Mouse (Mus musculus) neural tube, embryonic 11.5 days (tissue): Measurements from ENCODE around the gene Slc39a11. TPM values are rescaled to one million over a fixed set of nuclear protein-coding genes. Genes with fewer than 3 reads are reported as not detected.
A peak's percentile ranks its signal among the peaks of the same experiment; 100 is the strongest.

Source experiments
- ATAC-seq: fragments of 200-750 bp; cut with Nextera tagmentation; 2 replicates; pipeline ENCODE4 v1.8.0; 2017; ENCODE audit warnings: moderate number of reproducible peaks, mild to moderate bottlenecking, moderate TSS enrichment, moderate library complexity; ENCODE audit not compliant: insufficient read depth, low FRiP score, low TSS enrichment
- DNase-seq: peaks from one replicate; pipeline ENCODE4 v3.0.0-alpha.2; 2015; ENCODE audit warnings: low spot score
- H3K27ac ChIP-seq: fragments of 300-500 bp; sonication (generic); 2 replicates; pipeline ENCODE4 v1.5.1; 2014; ENCODE audit warnings: low read depth, mild to moderate bottlenecking, low read length
- H3K27me3 ChIP-seq: fragments of 300-500 bp; sonication (generic); 2 replicates; pipeline ENCODE4 v1.6.1; 2014; ENCODE audit warnings: mild to moderate bottlenecking, low read length, mixed read lengths; ENCODE audit not compliant: control insufficient read depth, insufficient read depth
- H3K36me3 ChIP-seq: fragments of 300-500 bp; sonication (generic); 2 replicates; pipeline ENCODE4 v1.6.1; 2014; ENCODE audit warnings: mild to moderate bottlenecking, low read length, moderate library complexity, mixed read lengths; ENCODE audit not compliant: control insufficient read depth, insufficient read depth
- H3K4me1 ChIP-seq: fragments of 300-500 bp; sonication (generic); 2 replicates; pipeline ENCODE4 v1.6.1; 2014; ENCODE audit warnings: low read length, mixed read lengths; ENCODE audit not compliant: control insufficient read depth, insufficient read depth
- H3K4me2 ChIP-seq: fragments of 300-500 bp; sonication (generic); 2 replicates; pipeline ENCODE4 v1.6.1; 2014; ENCODE audit warnings: low read depth, mild to moderate bottlenecking, moderate library complexity
- H3K4me3 ChIP-seq: fragments of 300-500 bp; sonication (generic); 2 replicates; pipeline ENCODE4 v1.5.1; 2014; ENCODE audit warnings: low read depth, low read length
- H3K9ac ChIP-seq: fragments of 300-500 bp; sonication (generic); 2 replicates; pipeline ENCODE4 v1.6.1; 2014; ENCODE audit warnings: mild to moderate bottlenecking, low read length
- H3K9me3 ChIP-seq: fragments of 300-500 bp; sonication (generic); 2 replicates; pipeline ENCODE4 v1.6.1; 2016; ENCODE audit warnings: low read length; ENCODE audit not compliant: control insufficient read depth
- WGBS: fragments of 180-500 bp; shearing (Covaris S2); extraction: QIAGEN DNeasy Blood & Tissue Kit; methylation state at CpG from one replicate; pipeline ENCODE4 v1.1.7; 2014; 5-methylcytosine and 5-hydroxymethylcytosine counted together
- polyA plus RNA-seq: library from polyadenylated mRNA; unstranded; fragments of >200 nt; fragmentation: Nextera tagmentation; extraction: Ambion mirVana; gene quantifications from 2 replicates; pipeline ENCODE4 v1.2.1, GENCODE M21; 2014

Gene Slc39a11
- polyA plus RNA-seq, 1 experiment from 2014 or later: 20.1 TPM

DNA sequence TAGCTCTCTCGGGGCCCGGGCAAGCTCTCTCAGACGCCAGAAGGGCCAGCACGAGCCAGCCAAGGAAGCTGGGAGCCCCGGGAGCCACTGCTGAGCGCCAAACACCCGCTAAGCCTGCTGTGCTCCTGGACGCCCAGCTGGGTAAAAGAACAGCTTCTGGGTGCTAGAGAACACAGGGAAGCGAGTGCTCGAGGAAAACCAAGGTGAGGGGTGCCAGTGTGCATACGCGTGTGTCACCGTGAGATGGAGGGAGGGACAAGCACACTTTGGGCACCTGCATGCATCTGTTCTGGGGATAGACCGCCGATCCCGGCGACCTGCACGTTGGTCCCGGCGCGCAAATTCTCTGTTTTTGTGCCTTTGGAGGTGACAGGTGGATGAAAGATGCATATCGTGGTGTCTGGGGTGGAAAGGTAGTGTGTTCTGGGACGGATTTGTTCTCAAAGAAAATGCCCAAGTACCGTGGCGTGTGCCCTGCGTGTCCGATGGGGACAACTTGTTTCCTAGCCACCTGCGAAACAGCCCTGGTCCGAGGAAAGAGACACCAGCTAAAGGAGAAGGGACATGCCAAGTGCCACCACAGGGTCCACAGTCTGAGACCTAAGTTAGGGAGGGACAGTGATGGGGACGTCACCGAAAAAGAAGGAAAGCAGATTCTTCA is 30.3 kb downstream of the Slc39a11 start:
- no peaks in the 10 kb centered on the region for H3K36me3 ChIP-seq
- peaks cover 21% of the 10 kb centered on the region for H3K4me1 ChIP-seq
- ATAC-seq (no peak; the same call in 1 of the 2 replicates), DNase-seq (no peak)
- peak overlapping the region; percentile 97 for H3K4me2 ChIP-seq
- no peaks in the 10 kb centered on the region for H3K9me3 ChIP-seq
- H3K27ac ChIP-seq: 0 out of 2 replicates have a peak overlapping the region, but pooled peaks have one; percentile 34
- WGBS: 3% methylated on average over 31 of the region's 31 CpGs
- H3K27me3 ChIP-seq: peaks cover 24% of the 10 kb centered on the region
- peak overlapping the region; percentile 46 for H3K4me3 ChIP-seq
- H3K9ac ChIP-seq: peak overlapping the region; percentile 61

DNA sequence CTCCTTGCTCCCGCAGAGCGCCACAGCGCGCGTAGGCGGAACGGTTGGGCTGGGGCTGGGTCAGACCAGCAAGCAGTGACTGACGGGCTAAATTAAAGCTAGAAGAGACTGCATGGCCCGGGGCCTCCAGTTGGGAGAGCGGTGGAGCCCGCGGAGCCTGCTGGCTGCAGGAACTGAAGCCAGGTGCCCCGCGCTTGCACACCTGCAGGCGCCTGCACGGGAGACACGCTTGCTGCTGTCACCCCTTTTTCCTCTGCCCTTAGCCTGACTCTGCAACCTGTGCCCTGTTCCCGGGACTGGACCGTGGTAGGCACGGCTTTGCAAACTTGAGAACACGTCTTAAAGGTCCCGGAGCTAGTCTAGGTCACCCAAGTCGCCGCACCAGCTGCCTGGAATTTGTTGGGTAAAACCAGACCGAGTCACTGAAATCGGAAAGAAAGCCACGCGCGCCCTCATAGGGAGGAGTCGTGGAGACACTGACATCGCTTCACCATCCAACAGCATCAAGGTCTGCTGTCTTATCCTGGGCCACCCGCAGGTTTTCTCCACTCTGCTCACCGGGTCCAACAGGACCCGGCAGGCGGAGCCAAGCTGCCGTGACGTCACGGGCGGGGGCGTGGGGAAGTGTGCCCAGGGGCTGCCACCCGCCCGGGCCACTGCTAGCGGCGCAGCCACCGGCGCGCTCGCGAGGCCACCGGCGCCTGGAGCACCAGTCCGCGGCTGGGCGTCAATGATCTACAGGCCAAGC is 31.0 kb downstream of the Slc39a11 start, which contains the start of gene Sstr2:
Gene Sstr2, plus strand, starts transcription at position 671 of the 748 bp plus-strand sequence.
- peak; percentile 83 for DNase-seq
- Histone ChIP-seq H3K9ac (peak within 1 kb of the TSS; percentile 61), H3K27ac (0 out of 2 replicates have a peak within 1 kb of the TSS, but pooled peaks have one; percentile 34), H3K27me3 (peaks cover 24% of the 10 kb centered on the region), H3K36me3 (no peaks in the 10 kb centered on the region), H3K4me2 (peak within 1 kb of the TSS; percentile 97), H3K9me3 (no peaks in the 10 kb centered on the region), H3K4me3 (peak within 1 kb of the TSS; percentile 46), H3K4me1 (peaks cover 21% of the 10 kb centered on the region)
- WGBS: under 1% methylated on average over 54 of the region's 54 CpGs
- peak; percentile 84 for ATAC-seq

DNA sequence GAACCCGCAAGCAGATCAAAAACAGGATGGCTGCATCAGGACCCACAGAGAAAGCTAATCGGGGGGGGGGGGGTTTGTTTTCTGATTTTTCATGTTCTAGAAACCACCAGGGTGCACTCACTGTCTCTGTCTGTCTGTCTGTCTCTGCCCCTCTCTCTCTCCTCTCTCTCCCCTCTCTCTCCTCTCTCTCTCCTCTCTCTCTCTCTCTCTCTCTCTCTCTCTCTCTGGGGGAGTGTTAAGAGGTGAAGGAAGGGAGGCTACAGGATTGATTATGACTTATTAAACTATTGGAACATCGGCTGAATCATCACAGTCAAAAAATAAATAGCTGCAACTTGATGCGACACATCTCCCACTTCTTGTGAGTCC is 31.6 kb downstream of the Slc39a11 start:
- ATAC-seq: no peak
- Histone ChIP-seq H3K4me1 (peaks cover 21% of the 10 kb centered on the region), H3K36me3 (no peaks in the 10 kb centered on the region)

DNA sequence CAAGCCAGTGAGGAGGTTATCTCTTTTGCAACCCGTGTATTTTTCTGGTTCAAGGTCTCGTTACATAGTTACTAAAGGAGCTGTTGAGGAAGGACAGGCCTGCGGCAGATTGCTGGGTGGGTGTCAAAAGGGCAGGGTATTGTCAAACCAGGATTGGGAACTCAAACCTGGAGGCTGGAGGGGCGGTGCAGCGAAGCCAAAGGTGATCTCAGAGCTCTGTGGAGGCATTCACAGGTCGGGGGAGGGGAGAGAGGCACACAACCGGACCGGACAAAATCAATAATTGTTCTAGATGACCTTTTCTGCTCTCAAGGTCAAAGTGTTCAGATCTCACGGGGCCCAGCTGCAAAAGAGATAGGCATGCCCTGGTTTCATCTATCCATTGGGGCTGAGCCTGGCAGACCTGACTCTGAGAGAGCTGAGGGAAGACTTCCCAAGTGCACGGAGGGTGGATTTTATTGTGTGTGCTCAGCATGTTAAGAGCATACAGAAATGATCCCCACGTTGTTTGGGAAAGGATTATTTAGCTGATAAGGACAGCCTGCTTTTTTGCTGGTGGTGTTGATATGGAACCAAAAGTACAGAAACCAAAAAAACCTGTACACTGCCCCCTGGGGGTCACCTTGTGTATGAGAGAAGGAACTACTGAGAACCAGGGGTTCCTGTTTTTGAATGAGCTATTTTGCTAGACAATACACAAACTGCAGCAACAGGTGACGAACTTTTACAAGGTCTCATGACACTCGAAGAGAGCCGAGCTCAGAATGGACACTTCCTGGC is 32.6 kb downstream of the Slc39a11 start:
- no peaks in the 10 kb centered on the region for H3K36me3 ChIP-seq
- H3K9ac ChIP-seq: no peak overlapping the region
- H3K4me3 ChIP-seq: no peak overlapping the region
- no peak overlapping the region for H3K27ac ChIP-seq
- ATAC-seq: no peak
- H3K9me3 ChIP-seq: no peaks in the 10 kb centered on the region
- H3K27me3 ChIP-seq: peaks cover 24% of the 10 kb centered on the region
- 40% methylated on average over 14 of the region's 14 CpGs for WGBS
- DNase-seq: peak; percentile 67
- H3K4me1 ChIP-seq: peaks cover 21% of the 10 kb centered on the region
- H3K4me2 ChIP-seq: no peak overlapping the region

More for the DNA sequence above, 31.6 kb downstream of the Slc39a11 start:
- H3K9ac ChIP-seq: no peak overlapping the region; the same call in 1 of the 2 replicates
- H3K9me3 ChIP-seq: no peaks in the 10 kb centered on the region
- peak overlapping the region; percentile 97 for H3K4me2 ChIP-seq
- no peak for DNase-seq
- no peak overlapping the region for H3K27ac ChIP-seq
- peak overlapping the region; percentile 46 for H3K4me3 ChIP-seq
- WGBS: 25% methylated on average over 4 of the region's 4 CpGs
- peaks cover 24% of the 10 kb centered on the region for H3K27me3 ChIP-seq

DNA sequence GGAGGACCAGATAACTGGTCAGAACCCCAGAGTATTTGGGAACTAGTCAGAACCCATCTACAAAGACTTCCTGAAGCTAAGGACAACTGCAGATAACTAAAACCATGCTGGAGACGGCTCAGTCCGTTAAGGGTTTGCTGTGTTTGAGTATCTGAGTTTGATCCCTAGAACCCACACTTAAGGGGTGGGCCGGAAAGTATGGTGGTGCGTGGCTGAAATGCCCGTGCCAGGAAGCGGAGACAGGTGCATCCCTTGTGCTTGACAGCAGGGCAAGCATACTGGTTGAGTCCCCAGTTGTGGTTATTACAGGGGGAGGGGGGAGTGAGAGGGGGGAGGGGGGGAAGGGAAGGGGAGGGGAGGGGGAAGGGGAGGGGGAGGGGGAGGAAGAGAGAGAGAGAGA is 35.4 kb downstream of the Slc39a11 start:
- Histone ChIP-seq H3K27ac (no peak overlapping the region), H3K4me1 (peaks cover 19% of the 10 kb centered on the region), H3K9ac (no peak overlapping the region), H3K27me3 (peaks cover 10% of the 10 kb centered on the region), H3K9me3 (no peaks in the 10 kb centered on the region), H3K4me2 (no peak overlapping the region), H3K4me3 (no peak overlapping the region), H3K36me3 (no peaks in the 10 kb centered on the region)
- WGBS: 80% methylated on average over 5 of the region's 6 CpGs
- DNase-seq (no peak), ATAC-seq (no peak)

DNA sequence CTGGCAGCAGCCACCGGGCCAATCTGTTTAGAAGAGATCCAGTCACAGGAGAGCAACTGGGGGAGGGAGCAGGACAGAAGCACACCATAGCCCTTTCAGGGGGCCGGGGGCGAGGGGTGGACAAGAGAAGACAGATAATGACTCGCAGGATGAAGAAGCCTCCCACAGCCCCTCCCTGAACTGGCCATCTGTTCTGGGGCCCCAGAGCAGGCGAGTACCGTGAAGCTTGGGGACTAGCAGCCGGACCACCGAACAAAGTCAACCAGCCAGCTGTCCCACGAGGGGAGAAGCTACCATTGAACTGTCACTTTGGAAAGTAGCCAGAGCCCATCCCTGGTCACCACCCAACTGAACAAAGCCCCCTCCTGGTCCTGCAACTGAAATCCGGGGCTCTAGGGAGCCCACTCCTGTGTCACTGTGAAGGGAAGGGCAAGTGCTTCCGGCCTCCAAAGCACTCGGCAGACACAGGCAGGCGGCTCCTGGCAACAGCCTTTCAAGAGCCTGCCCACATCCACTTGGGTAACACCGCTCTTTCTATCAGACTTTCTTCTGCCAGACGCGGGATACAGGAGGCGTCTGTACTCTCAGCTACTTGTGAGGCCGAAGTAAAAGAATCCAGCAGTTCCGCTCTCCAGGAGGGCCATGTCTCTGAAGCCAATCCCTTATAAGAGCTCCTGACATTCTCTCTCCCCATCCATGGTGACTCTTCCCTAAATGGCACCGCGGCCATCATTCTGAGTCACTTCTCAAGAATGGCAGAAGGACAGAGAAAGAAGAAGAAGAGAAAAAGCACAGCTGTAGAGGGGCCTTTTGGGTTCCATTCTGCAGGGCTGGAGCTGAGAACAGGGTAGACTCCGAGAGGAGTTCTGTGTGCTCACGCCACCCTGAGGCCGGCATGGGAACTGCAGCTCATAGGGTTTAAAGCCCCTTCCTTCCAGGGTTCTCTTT is 37.9 kb downstream of the Slc39a11 start:
- H3K4me3 ChIP-seq: no peak overlapping the region

DNA sequence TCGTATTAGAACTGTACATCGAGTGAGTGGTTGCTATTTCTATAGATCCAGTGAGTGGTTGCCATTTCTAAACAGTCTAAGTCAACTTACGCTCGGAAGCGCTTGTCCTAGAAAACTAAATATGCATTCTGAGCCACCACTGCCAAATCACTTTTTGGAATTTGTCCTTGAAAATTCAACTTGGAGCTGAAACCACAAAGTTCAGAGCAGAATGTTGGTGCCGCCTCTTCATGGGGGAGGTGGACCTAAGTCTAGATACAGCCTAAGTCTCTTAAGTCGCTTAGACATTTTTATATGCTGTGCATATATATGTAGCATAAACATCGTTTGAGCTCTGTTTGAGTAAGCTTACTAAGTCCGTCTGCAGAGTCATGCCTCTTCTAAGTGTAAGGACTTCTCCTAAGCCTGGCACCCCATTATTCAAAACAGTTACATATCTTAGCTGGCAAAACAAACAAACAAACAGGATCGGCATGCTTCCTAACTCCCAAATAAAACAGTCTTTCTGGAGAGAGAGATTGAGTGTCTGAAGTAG is 38.7 kb downstream of the Slc39a11 start:
- H3K4me1 ChIP-seq: peaks cover 5% of the 10 kb centered on the region; the same call in 1 of the 2 replicates
- no peaks in the 10 kb centered on the region for H3K9me3 ChIP-seq
- H3K4me3 ChIP-seq: no peak overlapping the region
- no peaks in the 10 kb centered on the region for H3K36me3 ChIP-seq
- no peak overlapping the region for H3K4me2 ChIP-seq
- no peak for ATAC-seq
- peak overlapping the region; percentile 85 for H3K27ac ChIP-seq
- no peaks in the 10 kb centered on the region for H3K27me3 ChIP-seq
- 86% methylated on average over 10 of the region's 10 CpGs for WGBS
- no peak overlapping the region for H3K9ac ChIP-seq
- DNase-seq: no peak

More for the DNA sequence above, 37.9 kb downstream of the Slc39a11 start:
- Histone ChIP-seq H3K36me3 (no peaks in the 10 kb centered on the region), H3K27me3 (no peaks in the 10 kb centered on the region), H3K4me2 (peak overlapping the region; percentile 23), H3K9ac (peak overlapping the region; percentile 39), H3K9me3 (no peaks in the 10 kb centered on the region), H3K27ac (peak overlapping the region; percentile 85), H3K4me1 (peaks cover 5% of the 10 kb centered on the region; the same call in 1 of the 2 replicates)
- 8% methylated on average over 24 of the region's 24 CpGs for WGBS
- DNase-seq (peak; percentile 81), ATAC-seq (peak; percentile 77)
